ENCODE assay signal across 14 mouse cellular contexts in genomic region chr7:16456289-16456688, GRCm38 (mm10). TPM values are rescaled to one million over a fixed set of nuclear protein-coding genes. Genes with fewer than 3 reads are reported as not detected.
"Had no signal": no experiment of that assay in that cellular context is flagged by ENCODE, and none has a peak within 500 bp of the region (broad histone marks: within the 10 kb centered on the region; RNA-seq: fewer than 3 reads in every experiment).

No protein-coding gene starts in this region.

- DNase-seq: gastrocnemius, postnatal 14 days; gastrocnemius, postnatal 36 days; heart, adult 2 months; heart, postnatal 4 days; kidney, adult 18-20 months; kidney, adult 8-10 months; kidney, postnatal 10 days; kidney, postnatal 25 days; kidney, postnatal 4 days; liver; liver, embryonic 13.5 days; liver, postnatal 0 days had no signal

RNA-seq across cellular contexts. Expression of gene Npas1, which starts 21.2 kb away (rescaled TPM):
- total RNA-seq: gastrocnemius, adult 8-10 months; gastrocnemius, postnatal 14 days; gastrocnemius, postnatal 36 days; heart, adult 2 months; heart, postnatal 25 days; heart, postnatal 4 days had no signal
